Mouse (Mus musculus) liver, embryonic 15.5 days (tissue): Measurements from ENCODE around the gene Csrnp1. TPM values are rescaled to one million over a fixed set of nuclear protein-coding genes. Genes with fewer than 3 reads are reported as not detected.
"Not testable (repeated sequence)": the region's sequence is repeated elsewhere in the genome, so short reads cannot be mapped to it uniquely, and the experiment has no call there.

Experiments
- ATAC-seq: fragments of 200-750 bp; cut with Nextera tagmentation; 2 replicates; pipeline ENCODE4 v1.8.0; 2017; ENCODE audit warnings: moderate number of reproducible peaks, mild to moderate bottlenecking, moderate library complexity; ENCODE audit not compliant: insufficient read depth
- H3K27ac ChIP-seq: fragments of 300-500 bp; sonication (generic); replicated peaks from 2 replicates; pipeline ENCODE4 v1.5.1; 2015; ENCODE audit warnings: mild to moderate bottlenecking, inconsistent platforms
- H3K27me3 ChIP-seq: fragments of 300-500 bp; sonication (generic); 2 replicates; pipeline ENCODE4 v1.6.1; 2015; ENCODE audit warnings: mild to moderate bottlenecking, inconsistent platforms
- H3K36me3 ChIP-seq: fragments of 300-500 bp; sonication (generic); replicated peaks from 2 replicates; pipeline ENCODE4 v1.6.1; 2015; ENCODE audit warnings: moderate library complexity, mild to moderate bottlenecking, inconsistent platforms
- H3K4me1 ChIP-seq: fragments of 300-500 bp; sonication (generic); replicated peaks from 2 replicates; pipeline ENCODE4 v1.6.1; 2015; ENCODE audit warnings: inconsistent platforms
- H3K4me2 ChIP-seq: fragments of 300-500 bp; sonication (generic); 2 replicates; pipeline ENCODE4 v1.6.1; 2015; ENCODE audit warnings: moderate library complexity, mild to moderate bottlenecking, inconsistent platforms
- H3K4me3 ChIP-seq: fragments of 300-500 bp; sonication (generic); replicated peaks from 2 replicates; pipeline ENCODE4 v1.5.1; 2015; ENCODE audit warnings: mild to moderate bottlenecking, inconsistent platforms
- H3K9ac ChIP-seq: fragments of 300-500 bp; sonication (generic); 2 replicates; pipeline ENCODE4 v1.6.1; 2015; ENCODE audit warnings: moderate library complexity, mild to moderate bottlenecking, inconsistent platforms
- H3K9me3 ChIP-seq: fragments of 300-500 bp; sonication (generic); replicated peaks from 2 replicates; pipeline ENCODE4 v1.6.1; 2016; ENCODE audit warnings: inconsistent platforms
- WGBS: fragments of 180-500 bp; shearing (Covaris S2); methylation state at CpG from one replicate; pipeline ENCODE4 v1.1.7; 2015; ENCODE audit warnings: mixed read lengths; ENCODE audit not compliant: insufficient replicate concordance; 5-methylcytosine and 5-hydroxymethylcytosine counted together
- polyA plus RNA-seq: library from polyadenylated mRNA; unstranded; fragments of >200 nt; fragmentation: Nextera tagmentation; extraction: Ambion mirVana; gene quantifications from 2 replicates; pipeline ENCODE4 v1.2.1, GENCODE M21; 2015

Gene Csrnp1
- polyA plus RNA-seq, 1 experiment from 2014 or later = 2.0 TPM

- ATAC-seq = no peak
- Histone ChIP-seq H3K4me1 (peaks cover 10% of the 10 kb centered on the region), H3K9ac (no peak overlapping the region), H3K36me3 (no peaks in the 10 kb centered on the region), H3K9me3 (no peaks in the 10 kb centered on the region), H3K4me3 (no peak overlapping the region), H3K4me2 (no peak overlapping the region), H3K27me3 (no peaks in the 10 kb centered on the region; the same call in none of the 2 replicates), H3K27ac (no peak overlapping the region)
- WGBS = 68% methylated on average over 10 of the region's 10 CpGs
Measured at GRCm38 (mm10) chr9:120016956-120017355, 32.5 kb upstream of the Csrnp1 start.

- no peak overlapping the region for H3K27ac ChIP-seq
- 58% methylated on average over 6 of the region's 6 CpGs for WGBS
- ATAC-seq = no peak
Measured at GRCm38 (mm10) chr9:120014828-120015227, 30.4 kb upstream of the Csrnp1 start.

GRCm38 (mm10) chr9:120013251-120013820, 28.9 kb upstream of the Csrnp1 start:
- no peak overlapping the region for H3K4me2 ChIP-seq
- no peak overlapping the region for H3K27ac ChIP-seq
- no peak for ATAC-seq

More at GRCm38 (mm10) chr9:120014828-120015227, 30.4 kb upstream of the Csrnp1 start:
- Histone ChIP-seq H3K9me3 (no peaks in the 10 kb centered on the region), H3K36me3 (no peaks in the 10 kb centered on the region), H3K9ac (no peak overlapping the region), H3K4me2 (no peak overlapping the region), H3K4me1 (peaks cover 23% of the 10 kb centered on the region), H3K27me3 (peaks cover 9% of the 10 kb centered on the region), H3K4me3 (no peak overlapping the region)

GRCm38 (mm10) chr9:120012781-120013180, 28.3 kb upstream of the Csrnp1 start:
- no peak overlapping the region for H3K4me3 ChIP-seq
- ATAC-seq = no peak
- 59% methylated on average over 5 of the region's 5 CpGs for WGBS
- no peaks in the 10 kb centered on the region for H3K36me3 ChIP-seq
- no peak overlapping the region for H3K27ac ChIP-seq
- peaks cover 13% of the 10 kb centered on the region for H3K27me3 ChIP-seq
- no peak overlapping the region for H3K4me2 ChIP-seq
- no peaks in the 10 kb centered on the region for H3K9me3 ChIP-seq
- no peak overlapping the region for H3K9ac ChIP-seq
- peaks cover 23% of the 10 kb centered on the region for H3K4me1 ChIP-seq

More at GRCm38 (mm10) chr9:120013251-120013820, 28.9 kb upstream of the Csrnp1 start:
- 60% methylated on average over 11 of the region's 11 CpGs for WGBS
- H3K36me3 ChIP-seq = no peaks in the 10 kb centered on the region
- peaks cover 23% of the 10 kb centered on the region for H3K4me1 ChIP-seq
- no peaks in the 10 kb centered on the region for H3K9me3 ChIP-seq
- H3K4me3 ChIP-seq = no peak overlapping the region
- H3K27me3 ChIP-seq = peaks cover 13% of the 10 kb centered on the region
- no peak overlapping the region for H3K9ac ChIP-seq

GRCm38 (mm10) chr9:120012161-120012560, 27.7 kb upstream of the Csrnp1 start:
- peaks cover 23% of the 10 kb centered on the region for H3K4me1 ChIP-seq
- not testable (repeated sequence) for H3K9ac ChIP-seq, ATAC-seq, H3K36me3 ChIP-seq, H3K27ac ChIP-seq, H3K4me3 ChIP-seq, H3K4me2 ChIP-seq, H3K9me3 ChIP-seq
- 74% methylated on average over 6 of the region's 6 CpGs for WGBS
- peaks cover 13% of the 10 kb centered on the region for H3K27me3 ChIP-seq

GRCm38 (mm10) chr9:120011533-120011932, 27.1 kb upstream of the Csrnp1 start:
- peak; percentile 26; the same call in 1 of the 2 replicates for ATAC-seq
- no peaks in the 10 kb centered on the region for H3K36me3 ChIP-seq
- peaks cover 13% of the 10 kb centered on the region for H3K27me3 ChIP-seq
- H3K4me2 ChIP-seq = peak overlapping the region; percentile 72
- H3K9ac ChIP-seq = no peak overlapping the region
- H3K27ac ChIP-seq = no peak overlapping the region
- H3K4me1 ChIP-seq = peaks cover 23% of the 10 kb centered on the region
- 2% methylated on average over 10 of the region's 10 CpGs for WGBS
- H3K4me3 ChIP-seq = peak overlapping the region; percentile 40
- H3K9me3 ChIP-seq = no peaks in the 10 kb centered on the region

GRCm38 (mm10) chr9:120010781-120011511, 26.5 kb upstream of the Csrnp1 start:
- peaks cover 23% of the 10 kb centered on the region for H3K4me1 ChIP-seq
- no peaks in the 10 kb centered on the region for H3K9me3 ChIP-seq
- H3K9ac ChIP-seq = 0 out of 2 replicates have a peak overlapping the region, but pooled peaks have one; percentile 20
- WGBS = 3% methylated on average over 57 of the region's 60 CpGs
- no peaks in the 10 kb centered on the region for H3K36me3 ChIP-seq
- H3K4me2 ChIP-seq = peak overlapping the region; percentile 72
- peak; percentile 84 for ATAC-seq
- peak overlapping the region; percentile 29; the same call in 1 of the 2 replicates for H3K27ac ChIP-seq
- H3K4me3 ChIP-seq = peak overlapping the region; percentile 40
- peaks cover 13% of the 10 kb centered on the region for H3K27me3 ChIP-seq

- 70% methylated on average over 3 of the region's 3 CpGs for WGBS
- no peak overlapping the region for H3K27ac ChIP-seq
Measured at GRCm38 (mm10) chr9:120009871-120010270, 25.4 kb upstream of the Csrnp1 start.

GRCm38 (mm10) chr9:120009226-120009841, 24.9 kb upstream of the Csrnp1 start:
- no peak for ATAC-seq
- no peak overlapping the region for H3K9ac ChIP-seq
- peaks cover 23% of the 10 kb centered on the region for H3K4me1 ChIP-seq
- peaks cover 13% of the 10 kb centered on the region for H3K27me3 ChIP-seq
- no peak overlapping the region for H3K4me3 ChIP-seq
- 60% methylated on average over 7 of the region's 7 CpGs for WGBS
- no peaks in the 10 kb centered on the region for H3K9me3 ChIP-seq
- H3K36me3 ChIP-seq = no peaks in the 10 kb centered on the region
- no peak overlapping the region for H3K27ac ChIP-seq
- no peak overlapping the region for H3K4me2 ChIP-seq

More at GRCm38 (mm10) chr9:120009871-120010270, 25.4 kb upstream of the Csrnp1 start:
- Histone ChIP-seq H3K9me3 (no peaks in the 10 kb centered on the region), H3K27me3 (peaks cover 13% of the 10 kb centered on the region), H3K9ac (no peak overlapping the region), H3K36me3 (no peaks in the 10 kb centered on the region), H3K4me1 (peaks cover 23% of the 10 kb centered on the region), H3K4me3 (no peak overlapping the region), H3K4me2 (no peak overlapping the region)
- no peak for ATAC-seq

- H3K9me3 ChIP-seq = no peaks in the 10 kb centered on the region
- no peak overlapping the region for H3K4me2 ChIP-seq
- no peak overlapping the region for H3K27ac ChIP-seq
- 72% methylated on average over 1 of the region's 1 CpGs for WGBS
- no peaks in the 10 kb centered on the region for H3K36me3 ChIP-seq
- H3K4me1 ChIP-seq = peaks cover 17% of the 10 kb centered on the region
- peaks cover 13% of the 10 kb centered on the region for H3K27me3 ChIP-seq
- ATAC-seq = no peak
- H3K4me3 ChIP-seq = no peak overlapping the region
- no peak overlapping the region for H3K9ac ChIP-seq
Measured at GRCm38 (mm10) chr9:120007833-120008232, 23.4 kb upstream of the Csrnp1 start.

- no peaks in the 10 kb centered on the region for H3K9me3 ChIP-seq
- no peak overlapping the region for H3K27ac ChIP-seq
- H3K36me3 ChIP-seq = no peaks in the 10 kb centered on the region
- H3K4me1 ChIP-seq = peaks cover 27% of the 10 kb centered on the region
- peaks cover 8% of the 10 kb centered on the region; the same call in 1 of the 2 replicates for H3K27me3 ChIP-seq
- H3K4me3 ChIP-seq = no peak overlapping the region
- no peak for ATAC-seq
- H3K9ac ChIP-seq = no peak overlapping the region
- 68% methylated on average over 3 of the region's 3 CpGs for WGBS
- no peak overlapping the region for H3K4me2 ChIP-seq
Measured at GRCm38 (mm10) chr9:120005936-120006335, 21.5 kb upstream of the Csrnp1 start.
